Mouse (Mus musculus) cortical plate, adult 2 months (tissue): ENCODE measurements at regions not wholly inside any gene's neighbourhood (a gene's known extent, or its start where the extent isn't known, plus 50 kb on each side); places are given as distances from the start of the nearest gene placed in this dataset.

ENCODE experiments used
- CTCF ChIP-seq: fragments of 200-500 bp; IDR thresholded peaks from 2 replicates; pipeline ENCODE4 v1.5.1; 2011; ENCODE audit warnings: mild to moderate bottlenecking, control low read depth, low read length; ENCODE audit not compliant: insufficient read depth; ENCODE audit errors: extremely low read depth
- POLR2A ChIP-seq: fragments of 200-500 bp; IDR thresholded peaks from 2 replicates; pipeline ENCODE4 v1.6.1; 2011; ENCODE audit warnings: mild to moderate bottlenecking, low read length, control low read depth; ENCODE audit not compliant: insufficient read depth; ENCODE audit errors: extremely low read depth

DNA sequence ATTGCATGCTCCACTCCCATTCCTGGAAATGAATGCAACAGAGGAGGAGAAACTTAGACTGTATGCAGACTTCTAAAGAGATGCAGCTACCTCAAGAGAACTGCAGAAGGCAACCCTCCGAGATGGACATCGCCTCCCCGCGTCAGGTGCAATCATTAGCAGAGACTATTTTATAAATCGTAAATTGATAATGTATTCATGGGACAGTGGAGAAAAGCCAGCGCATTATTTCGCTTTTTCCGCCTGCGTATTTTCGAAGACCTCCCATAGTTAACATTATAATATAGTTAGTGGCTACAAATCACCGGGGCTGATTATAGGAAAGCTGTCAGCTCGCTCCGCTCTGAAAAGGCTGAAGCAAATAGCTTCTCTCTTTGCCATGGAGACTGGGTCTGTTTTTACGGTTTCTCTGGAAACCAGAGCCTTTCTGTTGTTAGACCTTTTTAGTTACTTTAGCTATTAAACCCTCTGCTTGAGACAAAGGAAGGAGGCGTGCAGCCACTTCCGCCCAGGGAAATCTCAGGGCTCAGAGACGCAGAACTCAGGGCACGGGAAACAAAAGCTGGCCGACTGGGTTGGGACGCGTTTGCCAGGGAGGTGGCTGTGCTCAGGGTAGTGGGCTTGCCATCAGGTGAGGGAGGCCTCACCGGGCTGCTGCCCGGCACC lies 113.0 kb upstream of the A230072I06Rik start:
- TF ChIP-seq CTCF: no peak
- TF ChIP-seq POLR2A: no peak
